Mouse (Mus musculus) ES-E14 (cell line): ENCODE measurements around the gene Grk5.

Source experiments
- HCFC1 ChIP-seq: IDR thresholded peaks from 2 replicates; pipeline ENCODE4 v1.6.1; 2012; ENCODE audit warnings: low read length, inconsistent platforms, borderline replicate concordance; ENCODE audit not compliant: insufficient read depth
- ZNF384 ChIP-seq: IDR thresholded peaks from 2 replicates; pipeline ENCODE4 v1.6.1; 2012; ENCODE audit warnings: low read depth, low read length, inconsistent platforms

DNA sequence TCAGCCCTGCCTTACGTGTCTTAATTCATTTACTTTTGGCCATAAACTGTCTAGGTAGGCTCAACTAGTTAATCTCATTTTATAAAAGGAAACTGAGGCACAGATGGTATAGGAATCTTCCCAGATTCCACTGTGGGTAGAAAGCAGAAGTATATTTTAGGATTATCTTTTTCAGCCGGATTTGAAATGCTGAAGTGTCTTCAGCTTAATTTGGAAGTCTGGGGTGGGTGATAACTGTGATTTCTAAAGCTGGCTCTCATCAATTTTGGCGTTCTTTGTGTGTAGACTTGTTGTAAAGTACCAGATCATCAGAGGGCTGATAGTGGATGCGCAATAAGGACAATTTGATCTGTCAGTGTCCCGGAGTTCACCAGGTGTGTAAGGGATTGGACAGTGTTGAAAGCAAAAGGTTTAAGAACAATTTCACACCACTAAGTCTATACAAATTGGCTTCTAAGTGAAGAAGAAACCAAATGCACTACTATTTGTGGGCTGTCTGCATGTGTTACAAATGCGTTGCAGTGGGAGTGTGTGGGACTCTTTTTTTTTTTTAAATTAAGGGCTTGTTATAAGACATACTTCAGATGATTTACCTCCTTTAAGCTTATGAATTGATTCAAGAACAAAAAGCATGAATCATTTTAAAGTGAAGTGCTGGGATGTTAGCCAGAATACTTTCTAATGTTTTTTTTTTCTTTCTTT, 27.5 kb downstream of the Grk5 start:
- TF ChIP-seq HCFC1 (no peak), ZNF384 (no peak)
